Mouse (Mus musculus) midbrain, embryonic 12.5 days (tissue): Measurements from ENCODE around the gene Gucd1. TPM values are rescaled to one million over a fixed set of nuclear protein-coding genes. Genes with fewer than 3 reads are reported as not detected.
"Not testable (repeated sequence)": the region's sequence is repeated elsewhere in the genome, so short reads cannot be mapped to it uniquely, and the experiment has no call there.

Experiments used
- ATAC-seq: fragments of 200-750 bp; cut with Nextera tagmentation; 2 replicates; pipeline ENCODE4 v1.8.0; 2017; ENCODE audit warnings: low read depth, moderate TSS enrichment, moderate library complexity; ENCODE audit not compliant: low FRiP score
- H3K27ac ChIP-seq: fragments of 300-500 bp; sonication (generic); replicated peaks from 2 replicates; pipeline ENCODE4 v1.5.1; 2016; ENCODE audit warnings: mild to moderate bottlenecking
- H3K27me3 ChIP-seq: fragments of 300-500 bp; sonication (generic); 2 replicates; pipeline ENCODE4 v1.6.1; 2016; ENCODE audit warnings: mild to moderate bottlenecking
- H3K36me3 ChIP-seq: fragments of 300-500 bp; sonication (generic); 2 replicates; pipeline ENCODE4 v1.6.1; 2016
- H3K4me1 ChIP-seq: fragments of 300-500 bp; sonication (generic); 2 replicates; pipeline ENCODE4 v1.6.1; 2016
- H3K4me2 ChIP-seq: fragments of 300-500 bp; sonication (generic); replicated peaks from 2 replicates; pipeline ENCODE4 v1.6.1; 2016; ENCODE audit warnings: mild to moderate bottlenecking, moderate library complexity
- H3K4me3 ChIP-seq: fragments of 300-500 bp; sonication (generic); 2 replicates; pipeline ENCODE4 v1.5.1; 2016; ENCODE audit warnings: mild to moderate bottlenecking
- H3K9ac ChIP-seq: fragments of 300-500 bp; sonication (generic); replicated peaks from 2 replicates; pipeline ENCODE4 v1.6.1; 2016; ENCODE audit warnings: mild to moderate bottlenecking, moderate library complexity
- H3K9me3 ChIP-seq: fragments of 300-500 bp; sonication (generic); 2 replicates; pipeline ENCODE4 v1.6.1; 2016; ENCODE audit warnings: mild to moderate bottlenecking
- WGBS: fragments of 180-500 bp; shearing (Covaris S2); methylation state at CpG from one replicate; pipeline ENCODE4 v1.1.7; 2016; 5-methylcytosine and 5-hydroxymethylcytosine counted together
- polyA plus RNA-seq: library from polyadenylated mRNA; unstranded; fragments of >200 nt; fragmentation: Nextera tagmentation; extraction: Ambion mirVana; gene quantifications from 2 replicates; pipeline ENCODE4 v1.2.1, GENCODE M21; 2016

The Gucd1 gene
- polyA plus RNA-seq, 1 experiment from 2014 or later: 29.3 TPM

DNA sequence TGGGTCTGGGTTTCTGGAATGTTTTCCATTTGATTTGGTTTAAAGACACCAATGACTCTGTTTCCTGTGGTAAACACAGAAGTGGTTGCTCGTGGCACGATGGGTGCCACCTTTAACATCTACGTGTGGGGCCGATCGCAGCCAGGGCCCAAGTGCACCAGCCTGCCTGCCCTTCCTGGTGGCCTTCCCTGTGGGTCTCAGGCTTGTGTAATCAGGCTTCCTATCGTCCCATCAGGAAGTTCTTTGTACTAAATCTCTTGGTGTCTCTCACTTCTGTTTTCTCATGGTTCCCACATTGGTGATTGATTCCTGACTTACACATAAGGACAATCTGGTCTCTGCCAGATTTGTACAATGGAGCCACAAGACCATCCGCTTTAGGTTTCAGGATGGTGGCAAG lies 18.6 kb downstream of the Gucd1 start:
- not testable (repeated sequence) for H3K4me1 ChIP-seq, H3K36me3 ChIP-seq, H3K4me3 ChIP-seq, H3K9ac ChIP-seq, ATAC-seq, H3K27ac ChIP-seq, H3K27me3 ChIP-seq, H3K4me2 ChIP-seq, H3K9me3 ChIP-seq
- WGBS: 90% methylated on average over 7 of the region's 7 CpGs

- ATAC-seq: no peak
- Histone ChIP-seq H3K4me2 (no peak overlapping the region), H3K27me3 (no peaks in the 10 kb centered on the region), H3K36me3 (no peaks in the 10 kb centered on the region), H3K9me3 (no peaks in the 10 kb centered on the region), H3K9ac (no peak overlapping the region), H3K27ac (no peak overlapping the region), H3K4me1 (no peaks in the 10 kb centered on the region), H3K4me3 (no peak overlapping the region)
Measured at GRCm38 (mm10) chr10:75495921-75496320, 21.9 kb downstream of the Gucd1 start.

DNA sequence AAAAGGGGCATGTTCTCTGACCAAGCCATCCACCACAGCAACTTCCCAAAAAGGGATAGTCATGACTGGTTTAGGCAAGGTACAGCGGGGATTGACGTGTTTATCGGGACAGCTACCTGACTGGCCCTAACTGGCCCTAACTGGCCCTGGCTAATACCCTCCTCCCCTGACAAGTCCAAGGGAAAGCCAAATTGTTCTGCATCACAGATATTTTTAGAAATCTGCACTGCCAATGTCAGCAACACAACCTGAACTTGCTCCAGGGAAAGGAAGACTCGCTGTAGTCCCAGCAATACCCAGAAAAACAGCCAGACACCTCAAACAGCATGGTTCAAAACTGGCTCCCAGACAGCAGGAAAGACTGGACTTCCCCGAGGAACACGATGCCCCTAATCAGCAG lies 22.5 kb downstream of the Gucd1 start:
- Histone ChIP-seq H3K27me3 (no peaks in the 10 kb centered on the region), H3K9ac (no peak overlapping the region), H3K4me2 (no peak overlapping the region), H3K9me3 (no peaks in the 10 kb centered on the region), H3K4me1 (no peaks in the 10 kb centered on the region), H3K36me3 (no peaks in the 10 kb centered on the region), H3K27ac (no peak overlapping the region), H3K4me3 (no peak overlapping the region)
- no peak for ATAC-seq
- WGBS: 82% methylated on average over 6 of the region's 6 CpGs

DNA sequence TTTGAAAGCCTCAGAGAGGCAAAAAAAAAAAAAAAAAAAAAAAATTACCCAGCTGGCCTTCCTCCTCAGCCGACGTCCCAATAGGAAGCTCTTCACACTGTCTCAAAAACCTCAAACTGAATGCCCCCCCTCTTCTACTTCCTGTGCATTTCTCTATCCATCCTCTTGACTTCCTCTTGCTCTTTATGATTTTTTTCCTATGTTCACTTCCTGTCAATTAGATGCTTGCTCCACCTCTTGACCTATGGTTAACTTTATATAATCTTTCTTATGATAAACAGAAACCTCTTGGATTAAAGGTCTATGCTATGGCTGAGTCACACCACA lies 25.9 kb downstream of the Gucd1 start:
- Histone ChIP-seq H3K9ac (no peak overlapping the region), H3K9me3 (no peaks in the 10 kb centered on the region), H3K4me1 (no peaks in the 10 kb centered on the region), H3K36me3 (no peaks in the 10 kb centered on the region), H3K27ac (no peak overlapping the region), H3K4me2 (no peak overlapping the region), H3K4me3 (no peak overlapping the region), H3K27me3 (no peaks in the 10 kb centered on the region)
- no peak for ATAC-seq
- WGBS: 88% methylated on average over 2 of the region's 2 CpGs

- Histone ChIP-seq H3K27ac (no peak overlapping the region), H3K4me3 (no peak overlapping the region), H3K4me1 (no peaks in the 10 kb centered on the region), H3K9ac (no peak overlapping the region), H3K4me2 (no peak overlapping the region), H3K36me3 (no peaks in the 10 kb centered on the region), H3K9me3 (no peaks in the 10 kb centered on the region), H3K27me3 (no peaks in the 10 kb centered on the region)
- WGBS: 90% methylated on average over 3 of the region's 3 CpGs
- ATAC-seq: no peak
Measured at GRCm38 (mm10) chr10:75491234-75491935, 26.4 kb downstream of the Gucd1 start.

DNA sequence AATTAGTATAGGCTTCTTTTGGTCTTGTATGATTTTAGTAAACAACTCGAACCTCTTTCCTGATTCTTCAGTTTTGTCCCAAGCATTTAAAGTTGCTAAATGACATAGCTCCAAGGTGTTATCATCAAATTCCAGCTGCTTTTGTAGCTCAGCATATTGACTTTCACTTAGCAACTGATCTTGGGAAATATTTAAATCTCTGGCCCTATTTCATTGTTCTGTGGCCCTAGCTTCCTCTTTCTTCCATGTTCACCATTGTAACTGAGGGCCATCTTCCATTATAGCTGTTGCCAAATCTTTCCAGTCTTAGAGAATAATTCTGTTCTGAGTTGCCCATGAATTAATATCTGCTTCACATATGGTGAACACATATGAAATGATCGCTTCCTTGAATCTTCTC lies 27.0 kb downstream of the Gucd1 start:
- no peaks in the 10 kb centered on the region for H3K36me3 ChIP-seq
- ATAC-seq: no peak
- H3K9ac ChIP-seq: no peak overlapping the region
- H3K4me3 ChIP-seq: no peak overlapping the region
- no peak overlapping the region for H3K4me2 ChIP-seq
- H3K4me1 ChIP-seq: no peaks in the 10 kb centered on the region
- no peaks in the 10 kb centered on the region for H3K27me3 ChIP-seq
- H3K27ac ChIP-seq: no peak overlapping the region
- no peaks in the 10 kb centered on the region for H3K9me3 ChIP-seq
- WGBS: 84% methylated on average over 2 of the region's 2 CpGs

DNA sequence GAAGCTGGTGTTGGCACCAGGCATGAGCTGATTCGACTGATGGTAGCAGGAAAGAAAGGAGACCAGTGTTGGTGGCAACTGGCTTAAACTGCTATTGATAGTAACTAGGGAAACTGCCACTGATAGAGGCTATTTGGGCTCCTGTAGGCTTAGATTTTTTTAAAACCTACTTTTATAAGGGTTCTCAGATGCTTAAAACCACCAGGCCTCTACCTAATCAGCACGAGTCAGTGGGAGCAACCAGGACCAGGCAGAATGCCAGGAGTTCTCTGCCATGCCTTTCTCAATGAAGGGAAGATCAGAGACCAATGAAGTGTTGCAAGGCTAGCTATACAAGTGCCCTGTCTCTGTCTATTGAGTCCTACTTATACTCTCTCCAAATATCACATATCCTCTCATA lies 28.2 kb downstream of the Gucd1 start:
- H3K4me3 ChIP-seq: no peak overlapping the region
- no peaks in the 10 kb centered on the region for H3K9me3 ChIP-seq
- H3K9ac ChIP-seq: no peak overlapping the region
- H3K27me3 ChIP-seq: no peaks in the 10 kb centered on the region
- no peaks in the 10 kb centered on the region for H3K4me1 ChIP-seq
- WGBS: 78% methylated on average over 2 of the region's 2 CpGs
- no peaks in the 10 kb centered on the region for H3K36me3 ChIP-seq
- H3K4me2 ChIP-seq: no peak overlapping the region
- no peak for ATAC-seq
- no peak overlapping the region for H3K27ac ChIP-seq

GRCm38 (mm10) chr10:75487131-75487530 lies 30.6 kb downstream of the Gucd1 start:
- H3K4me3 ChIP-seq: no peak overlapping the region
- H3K4me1 ChIP-seq: no peaks in the 10 kb centered on the region
- no peak overlapping the region for H3K9ac ChIP-seq
- no peaks in the 10 kb centered on the region for H3K36me3 ChIP-seq
- no peak overlapping the region for H3K4me2 ChIP-seq
- no peaks in the 10 kb centered on the region for H3K27me3 ChIP-seq
- H3K9me3 ChIP-seq: no peaks in the 10 kb centered on the region
- 65% methylated on average over 3 of the region's 3 CpGs for WGBS
- no peak for ATAC-seq
- no peak overlapping the region for H3K27ac ChIP-seq

- Histone ChIP-seq H3K9ac (no peak overlapping the region), H3K36me3 (no peaks in the 10 kb centered on the region), H3K4me3 (no peak overlapping the region), H3K4me2 (no peak overlapping the region), H3K27ac (no peak overlapping the region), H3K4me1 (no peaks in the 10 kb centered on the region), H3K27me3 (no peaks in the 10 kb centered on the region), H3K9me3 (no peaks in the 10 kb centered on the region)
- 52% methylated on average over 9 of the region's 9 CpGs for WGBS
- no peak for ATAC-seq
Measured at GRCm38 (mm10) chr10:75486086-75486979, 31.4 kb downstream of the Gucd1 start.

- no peak overlapping the region for H3K4me2 ChIP-seq
- WGBS: 75% methylated on average over 6 of the region's 6 CpGs
- no peak overlapping the region for H3K4me3 ChIP-seq
- no peaks in the 10 kb centered on the region for H3K27me3 ChIP-seq
- no peak overlapping the region for H3K27ac ChIP-seq
- H3K9me3 ChIP-seq: no peaks in the 10 kb centered on the region
- ATAC-seq: no peak
- H3K4me1 ChIP-seq: no peaks in the 10 kb centered on the region
- H3K36me3 ChIP-seq: no peaks in the 10 kb centered on the region
- no peak overlapping the region for H3K9ac ChIP-seq
Measured at GRCm38 (mm10) chr10:75484767-75485166, 33.0 kb downstream of the Gucd1 start.

DNA sequence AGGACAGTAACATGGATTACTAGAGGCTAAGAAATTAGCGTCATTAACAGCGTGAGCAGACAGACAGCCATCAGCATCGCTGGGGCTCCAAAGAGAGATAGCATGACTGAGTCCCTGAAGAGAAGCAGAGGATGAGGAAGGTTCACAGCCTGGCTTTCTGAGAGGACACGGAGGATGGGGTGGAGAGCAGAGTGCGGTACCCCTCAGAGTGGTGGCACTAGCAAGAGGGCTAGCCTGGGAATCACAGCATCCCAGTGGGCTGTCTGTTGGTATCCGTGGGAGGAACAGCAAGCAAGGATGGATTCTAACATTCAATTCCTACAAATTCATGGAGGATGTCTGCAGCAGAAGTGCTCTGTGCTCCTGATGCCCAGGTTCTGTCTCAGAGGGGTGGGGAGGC lies 33.7 kb downstream of the Gucd1 start:
- no peak for ATAC-seq
- H3K9ac ChIP-seq: no peak overlapping the region
- no peak overlapping the region for H3K27ac ChIP-seq
- no peaks in the 10 kb centered on the region for H3K36me3 ChIP-seq
- no peaks in the 10 kb centered on the region for H3K4me1 ChIP-seq
- WGBS: 88% methylated on average over 6 of the region's 6 CpGs
- H3K27me3 ChIP-seq: no peaks in the 10 kb centered on the region
- no peak overlapping the region for H3K4me3 ChIP-seq
- no peak overlapping the region for H3K4me2 ChIP-seq
- H3K9me3 ChIP-seq: no peaks in the 10 kb centered on the region

GRCm38 (mm10) chr10:75482919-75483483 lies 34.8 kb downstream of the Gucd1 start:
- Histone ChIP-seq H3K4me1 (no peaks in the 10 kb centered on the region), H3K9ac (no peak overlapping the region), H3K36me3 (no peaks in the 10 kb centered on the region), H3K9me3 (no peaks in the 10 kb centered on the region), H3K27me3 (no peaks in the 10 kb centered on the region), H3K27ac (no peak overlapping the region), H3K4me3 (no peak overlapping the region), H3K4me2 (no peak overlapping the region)
- no peak for ATAC-seq
- 83% methylated on average over 11 of the region's 11 CpGs for WGBS
